Mouse (Mus musculus): ENCODE measurements at regions not wholly inside any gene's neighbourhood (a gene's known extent, or its start where the extent isn't known, plus 50 kb on each side); places are given as distances from the start of the nearest gene placed in this dataset.

- DNase-seq (ENCODE audit: low read depth, low spot score), result no peak
Measured at GRCm38 (mm10) chr2:158909086-158909485, 114.5 kb downstream of the Dhx35 start.

- DNase-seq (ENCODE audit: low read depth, low spot score), result no peak
Measured at GRCm38 (mm10) chr2:158910325-158910724, 115.7 kb downstream of the Dhx35 start.

GRCm38 (mm10) chr2:158911191-158911590 is 116.6 kb downstream of the Dhx35 start:
- DNase-seq (ENCODE audit: low read depth, low spot score), result no peak

- peak; percentile 71 for DNase-seq (ENCODE audit: low read depth, low spot score)
Measured at GRCm38 (mm10) chr2:158912631-158913258, 118.1 kb downstream of the Dhx35 start.

- no peak for DNase-seq (ENCODE audit: low read depth, low spot score)
Measured at GRCm38 (mm10) chr2:158917398-158917797, 122.8 kb downstream of the Dhx35 start.

- DNase-seq (ENCODE audit: low read depth, low spot score), result no peak
Measured at GRCm38 (mm10) chr2:158918312-158918711, 123.7 kb downstream of the Dhx35 start.

GRCm38 (mm10) chr2:158921342-158922255 is 127.0 kb downstream of the Dhx35 start:
- no peak for DNase-seq (ENCODE audit: low read depth, low spot score)

GRCm38 (mm10) chr2:158922766-158923165 is 128.2 kb downstream of the Dhx35 start:
- DNase-seq (ENCODE audit: low read depth, low spot score), result peak; percentile 52

- no peak for DNase-seq (ENCODE audit: low read depth, low spot score)
Measured at GRCm38 (mm10) chr2:158929507-158929906, 134.9 kb downstream of the Dhx35 start.

- no peak for DNase-seq (ENCODE audit: low read depth, low spot score)
Measured at GRCm38 (mm10) chr2:158937948-158938565, 143.4 kb downstream of the Dhx35 start.

GRCm38 (mm10) chr2:158949418-158949817 is 154.8 kb downstream of the Dhx35 start:
- no peak for DNase-seq (ENCODE audit: low read depth, low spot score)

GRCm38 (mm10) chr2:158951061-158951460 is 156.5 kb downstream of the Dhx35 start:
- peak; percentile 41 for DNase-seq (ENCODE audit: low read depth, low spot score)

GRCm38 (mm10) chr2:158956888-158957287 is 162.3 kb downstream of the Dhx35 start:
- peak; percentile 9 for DNase-seq (ENCODE audit: low read depth, low spot score)

- no peak for DNase-seq (ENCODE audit: low read depth, low spot score)
Measured at GRCm38 (mm10) chr2:158965003-158965665, 170.5 kb downstream of the Dhx35 start.

GRCm38 (mm10) chr2:158972178-158972577 is 177.6 kb downstream of the Dhx35 start:
- no peak for DNase-seq (ENCODE audit: low read depth, low spot score)

GRCm38 (mm10) chr2:158985529-158986148 is 191.0 kb downstream of the Dhx35 start:
- peak; percentile 59 for DNase-seq (ENCODE audit: low read depth, low spot score)

- peak; percentile 59 for DNase-seq (ENCODE audit: low read depth, low spot score)
Measured at GRCm38 (mm10) chr2:159002481-159003186, 208.0 kb downstream of the Dhx35 start.

- no peak for DNase-seq (ENCODE audit: low read depth, low spot score)
Measured at GRCm38 (mm10) chr2:159003187-159003497, 208.5 kb downstream of the Dhx35 start.

- DNase-seq (ENCODE audit: low read depth, low spot score), result no peak
Measured at GRCm38 (mm10) chr2:159004417-159004816, 209.8 kb downstream of the Dhx35 start.

- no peak for DNase-seq (ENCODE audit: low read depth, low spot score)
Measured at GRCm38 (mm10) chr2:159012725-159013124, 218.1 kb downstream of the Dhx35 start.

- DNase-seq (ENCODE audit: low read depth, low spot score), result no peak
Measured at GRCm38 (mm10) chr2:159014553-159014952, 219.9 kb downstream of the Dhx35 start.

Data from mesoderm, embryonic 11.5 days (tissue).